Mouse (Mus musculus): ENCODE measurements around the gene Rpl10a. TPM values are rescaled to one million over a fixed set of nuclear protein-coding genes. Genes with fewer than 3 reads are reported as not detected.
"Not testable (repeated sequence)": the region's sequence is repeated elsewhere in the genome, so short reads cannot be mapped to it uniquely, and the experiment has no call there.

The Rpl10a gene
- polyA plus RNA-seq, 1 experiment from 2014 or later = 279 TPM

GRCm38 (mm10) chr17:28325751-28326150, 2.5 kb upstream of the Rpl10a start:
- no peak overlapping the region for H3K4me3 ChIP-seq (ENCODE audit: low read length)
- no peaks in the 10 kb centered on the region for H3K27me3 ChIP-seq (ENCODE audit: control insufficient read depth, insufficient read depth, low read length)
- H3K9me3 ChIP-seq (replicated peaks; ENCODE audit: control insufficient read depth, low read length) = peaks cover 3% of the 10 kb centered on the region; the same call in 1 of the 2 replicates
- no peak overlapping the region for H3K9ac ChIP-seq (ENCODE audit: low read length)
- peaks cover 24% of the 10 kb centered on the region for H3K36me3 ChIP-seq (ENCODE audit: control insufficient read depth, insufficient read depth)
- H3K27ac ChIP-seq (ENCODE audit: low read length) = no peak overlapping the region
- H3K4me1 ChIP-seq (ENCODE audit: control insufficient read depth, insufficient read depth, low read length) = peaks cover 15% of the 10 kb centered on the region
- no peak for ATAC-seq (replicated peaks; ENCODE audit: extremely low read depth, insufficient read depth, low FRiP score)
- WGBS = 86% methylated on average over 8 of the region's 8 CpGs
- no peak overlapping the region for H3K4me2 ChIP-seq (ENCODE audit: low read depth, low read length)

GRCm38 (mm10) chr17:28326951-28327350, 1.3 kb upstream of the Rpl10a start:
- peaks cover 29% of the 10 kb centered on the region for H3K36me3 ChIP-seq (ENCODE audit: control insufficient read depth, insufficient read depth)
- peaks cover 3% of the 10 kb centered on the region; the same call in 1 of the 2 replicates for H3K9me3 ChIP-seq (replicated peaks; ENCODE audit: control insufficient read depth, low read length)
- H3K27ac ChIP-seq (ENCODE audit: low read length) = no peak overlapping the region
- H3K4me3 ChIP-seq (ENCODE audit: low read length) = no peak overlapping the region
- H3K27me3 ChIP-seq (ENCODE audit: control insufficient read depth, insufficient read depth, low read length) = no peaks in the 10 kb centered on the region
- no peak overlapping the region for H3K4me2 ChIP-seq (ENCODE audit: low read depth, low read length)
- 77% methylated on average over 3 of the region's 3 CpGs for WGBS
- no peak overlapping the region for H3K9ac ChIP-seq (ENCODE audit: low read length)
- H3K4me1 ChIP-seq (ENCODE audit: control insufficient read depth, insufficient read depth, low read length) = peaks cover 15% of the 10 kb centered on the region
- no peak for ATAC-seq (replicated peaks; ENCODE audit: extremely low read depth, insufficient read depth, low FRiP score)

GRCm38 (mm10) chr17:28327673-28328325, 472 bp upstream of the Rpl10a start:
- Histone ChIP-seq H3K27me3 (ENCODE audit: control insufficient read depth, insufficient read depth, low read length) (no peaks in the 10 kb centered on the region), H3K4me1 (ENCODE audit: control insufficient read depth, insufficient read depth, low read length) (peaks cover 16% of the 10 kb centered on the region), H3K4me3 (ENCODE audit: low read length) (peak overlapping the region; percentile 79), H3K27ac (ENCODE audit: low read length) (peak overlapping the region; percentile 93), H3K4me2 (ENCODE audit: low read depth, low read length) (peak overlapping the region; percentile 82), H3K9ac (ENCODE audit: low read length) (peak overlapping the region; percentile 82), H3K9me3 (replicated peaks; ENCODE audit: control insufficient read depth, low read length) (peaks cover 3% of the 10 kb centered on the region; the same call in 1 of the 2 replicates), H3K36me3 (ENCODE audit: control insufficient read depth, insufficient read depth) (peaks cover 29% of the 10 kb centered on the region)
- peak; percentile 25 for ATAC-seq (replicated peaks; ENCODE audit: extremely low read depth, insufficient read depth, low FRiP score)
- 12% methylated on average over 22 of the region's 22 CpGs for whole genome bisulfite sequencing

- peaks cover 3% of the 10 kb centered on the region; the same call in 1 of the 2 replicates for H3K9me3 ChIP-seq (replicated peaks; ENCODE audit: control insufficient read depth, low read length)
- H3K4me3 ChIP-seq (ENCODE audit: low read length) = peak overlapping the region; percentile 79
- peaks cover 20% of the 10 kb centered on the region for H3K4me1 ChIP-seq (ENCODE audit: control insufficient read depth, insufficient read depth, low read length)
- peak; percentile 2; the same call in 1 of the 2 replicates for ATAC-seq (replicated peaks; ENCODE audit: extremely low read depth, insufficient read depth, low FRiP score)
- H3K27me3 ChIP-seq (ENCODE audit: control insufficient read depth, insufficient read depth, low read length) = no peaks in the 10 kb centered on the region
- peak overlapping the region; percentile 93 for H3K27ac ChIP-seq (ENCODE audit: low read length)
- 1% methylated on average over 25 of the region's 25 CpGs for WGBS
- H3K9ac ChIP-seq (ENCODE audit: low read length) = peak overlapping the region; percentile 93
- peaks cover 29% of the 10 kb centered on the region for H3K36me3 ChIP-seq (ENCODE audit: control insufficient read depth, insufficient read depth)
- peak overlapping the region; percentile 82 for H3K4me2 ChIP-seq (ENCODE audit: low read depth, low read length)
These were observed 675 bp downstream of the Rpl10a start for GRCm38 (mm10) chr17:28328946-28329345.

GRCm38 (mm10) chr17:28329503-28330231, 1.4 kb downstream of the Rpl10a start:
- Histone ChIP-seq H3K36me3 (ENCODE audit: control insufficient read depth, insufficient read depth) (peaks cover 24% of the 10 kb centered on the region), H3K9me3 (replicated peaks; ENCODE audit: control insufficient read depth, low read length) (no peaks in the 10 kb centered on the region; the same call in 1 of the 2 replicates), H3K27me3 (ENCODE audit: control insufficient read depth, insufficient read depth, low read length) (no peaks in the 10 kb centered on the region), H3K4me2 (ENCODE audit: low read depth, low read length) (peak overlapping the region; percentile 82), H3K9ac (ENCODE audit: low read length) (peak overlapping the region; percentile 93), H3K4me1 (ENCODE audit: control insufficient read depth, insufficient read depth, low read length) (peaks cover 20% of the 10 kb centered on the region), H3K27ac (ENCODE audit: low read length) (peak overlapping the region; percentile 93), H3K4me3 (ENCODE audit: low read length) (peak overlapping the region; percentile 79)
- no peak for ATAC-seq (replicated peaks; ENCODE audit: extremely low read depth, insufficient read depth, low FRiP score)
- WGBS = 4% methylated on average over 4 of the region's 4 CpGs

- WGBS = 50% methylated on average over 2 of the region's 2 CpGs
- Histone ChIP-seq H3K4me2 (ENCODE audit: low read depth, low read length) (peak overlapping the region; percentile 82), H3K4me1 (ENCODE audit: control insufficient read depth, insufficient read depth, low read length) (peaks cover 20% of the 10 kb centered on the region), H3K36me3 (ENCODE audit: control insufficient read depth, insufficient read depth) (peaks cover 21% of the 10 kb centered on the region), H3K9ac (ENCODE audit: low read length) (peak overlapping the region; percentile 93), H3K27me3 (ENCODE audit: control insufficient read depth, insufficient read depth, low read length) (no peaks in the 10 kb centered on the region), H3K27ac (ENCODE audit: low read length) (peak overlapping the region; percentile 93; the same call in 1 of the 2 replicates), H3K4me3 (ENCODE audit: low read length) (peak overlapping the region; percentile 79), H3K9me3 (replicated peaks; ENCODE audit: control insufficient read depth, low read length) (no peaks in the 10 kb centered on the region)
- no peak for ATAC-seq (replicated peaks; ENCODE audit: extremely low read depth, insufficient read depth, low FRiP score)
These were observed 1.9 kb downstream of the Rpl10a start for GRCm38 (mm10) chr17:28330232-28330546.

GRCm38 (mm10) chr17:28330590-28330989, 2.3 kb downstream of the Rpl10a start:
- peaks cover 21% of the 10 kb centered on the region for H3K36me3 ChIP-seq (ENCODE audit: control insufficient read depth, insufficient read depth)
- not testable (repeated sequence) for H3K4me2 ChIP-seq (ENCODE audit: low read depth, low read length)
- 62% methylated on average over 6 of the region's 8 CpGs for WGBS

GRCm38 (mm10) chr17:28331241-28332112, 3.2 kb downstream of the Rpl10a start:
- no peaks in the 10 kb centered on the region for H3K27me3 ChIP-seq (ENCODE audit: control insufficient read depth, insufficient read depth, low read length)
- H3K9me3 ChIP-seq (replicated peaks; ENCODE audit: control insufficient read depth, low read length) = no peaks in the 10 kb centered on the region
- H3K36me3 ChIP-seq (ENCODE audit: control insufficient read depth, insufficient read depth) = peaks cover 18% of the 10 kb centered on the region
- H3K4me3 ChIP-seq (ENCODE audit: low read length) = no peak overlapping the region
- 43% methylated on average over 6 of the region's 7 CpGs for WGBS
- H3K4me2 ChIP-seq (ENCODE audit: low read depth, low read length) = no peak overlapping the region
- H3K27ac ChIP-seq (ENCODE audit: low read length) = no peak overlapping the region
- no peak overlapping the region for H3K9ac ChIP-seq (ENCODE audit: low read length)
- H3K4me1 ChIP-seq (ENCODE audit: control insufficient read depth, insufficient read depth, low read length) = peaks cover 20% of the 10 kb centered on the region
- no peak for ATAC-seq (replicated peaks; ENCODE audit: extremely low read depth, insufficient read depth, low FRiP score)

More at GRCm38 (mm10) chr17:28330590-28330989, 2.3 kb downstream of the Rpl10a start:
- H3K4me1 ChIP-seq (ENCODE audit: control insufficient read depth, insufficient read depth, low read length) = peaks cover 20% of the 10 kb centered on the region
- not testable (repeated sequence) for H3K4me3 ChIP-seq (ENCODE audit: low read length); H3K27ac ChIP-seq (ENCODE audit: low read length); H3K9ac ChIP-seq (ENCODE audit: low read length); H3K9me3 ChIP-seq (replicated peaks; ENCODE audit: control insufficient read depth, low read length); H3K27me3 ChIP-seq (ENCODE audit: control insufficient read depth, insufficient read depth, low read length); ATAC-seq (replicated peaks; ENCODE audit: extremely low read depth, insufficient read depth, low FRiP score)

Measured in heart, embryonic 16.5 days (tissue).